Mouse (Mus musculus) v-Abl transformed pro-B cells (cell line): ENCODE data around the gene Ranbp1.

ENCODE experiments used
- in situ Hi-C, 2 experiments: fragments of 400-800 bp; cut with MboI; formaldehyde crosslinking; loops; one replicate each; pipeline ENCODE4 v1.15.1; 2025; ENCODE audit not compliant: unreplicated experiment in 2 of 2

The Ranbp1 gene

GRCm38 (mm10) chr16:18235389-18236065 is 13.0 kb downstream of the Ranbp1 start:
- in situ Hi-C loops, result no loop called here

- in situ Hi-C loops, result no loop called here
Observed at GRCm38 (mm10) chr16:18234671-18235388, 13.7 kb downstream of the Ranbp1 start, which contains the start of gene Zdhhc8. Gene Zdhhc8 (minus strand): TSS chr16:18235136.

GRCm38 (mm10) chr16:18233919-18234670 is 14.4 kb downstream of the Ranbp1 start:
- in situ Hi-C loops, result no loop called here

- in situ Hi-C loops, result no loop called here
Observed at GRCm38 (mm10) chr16:18233451-18233850, 15.1 kb downstream of the Ranbp1 start.

GRCm38 (mm10) chr16:18231451-18231850 is 17.1 kb downstream of the Ranbp1 start:
- in situ Hi-C loops, result no loop called here

GRCm38 (mm10) chr16:18231047-18231446 is 17.5 kb downstream of the Ranbp1 start:
- in situ Hi-C loops, result no loop called here

- in situ Hi-C loops, result no loop called here
Observed at GRCm38 (mm10) chr16:18230617-18231016, 17.9 kb downstream of the Ranbp1 start.

GRCm38 (mm10) chr16:18229622-18230021 is 18.9 kb downstream of the Ranbp1 start:
- in situ Hi-C loops, result no loop called here

GRCm38 (mm10) chr16:18228856-18229255 is 19.7 kb downstream of the Ranbp1 start:
- in situ Hi-C loops, result no loop called here

GRCm38 (mm10) chr16:18227897-18228422 is 20.6 kb downstream of the Ranbp1 start:
- in situ Hi-C loops, result no loop called here

GRCm38 (mm10) chr16:18227187-18227586 is 21.3 kb downstream of the Ranbp1 start:
- in situ Hi-C loops, result no loop called here

- in situ Hi-C loops, result no loop called here
Observed at GRCm38 (mm10) chr16:18222188-18222587, 26.3 kb downstream of the Ranbp1 start.

- in situ Hi-C loops, result no loop called here
Observed at GRCm38 (mm10) chr16:18221543-18221898, 27.0 kb downstream of the Ranbp1 start.

GRCm38 (mm10) chr16:18220856-18221542 is 27.5 kb downstream of the Ranbp1 start:
- in situ Hi-C loops, result no loop called here

- in situ Hi-C loops, result no loop called here
Observed at GRCm38 (mm10) chr16:18220001-18220400, 28.5 kb downstream of the Ranbp1 start.

- in situ Hi-C loops, result loop anchor here in 1 of 2 experiments (5.0 kb wide), 1 partner anchor 44 kb away; no protein-coding TSS in a partner anchor
Observed at GRCm38 (mm10) chr16:18218580-18218996, 29.9 kb downstream of the Ranbp1 start.

- in situ Hi-C loops, result loop anchor here in 1 of 2 experiments (5.0 kb wide), 1 partner anchor 45 kb away; no protein-coding TSS in a partner anchor
Observed at GRCm38 (mm10) chr16:18217579-18217978, 31.0 kb downstream of the Ranbp1 start, which contains the start of gene Ccdc188. Gene Ccdc188 (plus strand): TSS chr16:18217879.

- in situ Hi-C loops, result loop anchor here (5.0 kb wide), 7 partner anchors 38 to 163 kb away; partner anchors contain the start of gene Dgcr6 (in 2 of the 2)
Observed at GRCm38 (mm10) chr16:18214858-18215257, 33.7 kb downstream of the Ranbp1 start.

GRCm38 (mm10) chr16:18213689-18214088 is 34.8 kb downstream of the Ranbp1 start:
- in situ Hi-C loops, result loop anchor here (5.0 kb wide), 6 partner anchors 36 to 161 kb away; partner anchors contain the start of gene Dgcr6 (in 2 of the 2)
